Mouse (Mus musculus) forebrain, embryonic 11.5 days (tissue): ENCODE measurements around the gene Vmn2r118. TPM values are rescaled to one million over a fixed set of nuclear protein-coding genes. Genes with fewer than 3 reads are reported as not detected.

Experiments used
- ATAC-seq: fragments of 200-750 bp; cut with Nextera tagmentation; replicated peaks from 2 replicates; pipeline ENCODE4 v1.8.0; 2017; ENCODE audit warnings: moderate TSS enrichment; ENCODE audit not compliant: low FRiP score
- DNase-seq: peaks from one replicate; pipeline ENCODE4 v3.0.0-alpha.2; 2017; ENCODE audit warnings: low spot score
- H3K27ac ChIP-seq: fragments of 300-500 bp; sonication (generic); 2 replicates; pipeline ENCODE4 v1.5.1; 2014; ENCODE audit warnings: low read depth, low read length
- H3K27me3 ChIP-seq: fragments of 300-500 bp; sonication (generic); 2 replicates; pipeline ENCODE4 v1.6.1; 2014; ENCODE audit warnings: mild to moderate bottlenecking, low read length, mixed read lengths; ENCODE audit not compliant: control insufficient read depth, insufficient read depth
- H3K36me3 ChIP-seq: fragments of 300-500 bp; sonication (generic); 2 replicates; pipeline ENCODE4 v1.6.1; 2014; ENCODE audit warnings: mild to moderate bottlenecking, low read length, moderate library complexity, mixed read lengths; ENCODE audit not compliant: control insufficient read depth, insufficient read depth
- H3K4me1 ChIP-seq: fragments of 300-500 bp; sonication (generic); replicated peaks from 2 replicates; pipeline ENCODE4 v1.6.1; 2014; ENCODE audit warnings: low read length, mixed read lengths; ENCODE audit not compliant: control insufficient read depth, insufficient read depth
- H3K4me2 ChIP-seq: fragments of 300-500 bp; sonication (generic); 2 replicates; pipeline ENCODE4 v1.6.1; 2014; ENCODE audit warnings: low read depth, mild to moderate bottlenecking, low read length, moderate library complexity, mixed read lengths; ENCODE audit not compliant: severe bottlenecking
- H3K4me3 ChIP-seq: fragments of 300-500 bp; sonication (generic); 2 replicates; pipeline ENCODE4 v1.5.1; 2014; ENCODE audit warnings: low read depth, low read length
- H3K9ac ChIP-seq: fragments of 300-500 bp; sonication (generic); 2 replicates; pipeline ENCODE4 v1.6.1; 2014; ENCODE audit warnings: low read length
- H3K9me3 ChIP-seq: fragments of 300-500 bp; sonication (generic); 2 replicates; pipeline ENCODE4 v1.6.1; 2016; ENCODE audit warnings: low read length, mixed read lengths; ENCODE audit not compliant: control insufficient read depth
- WGBS: fragments of 180-500 bp; shearing (Covaris S2); extraction: QIAGEN DNeasy Blood & Tissue Kit; methylation state at CpG from one replicate; pipeline ENCODE4 v1.1.7; 2014; 5-methylcytosine and 5-hydroxymethylcytosine counted together
- polyA plus RNA-seq: library from polyadenylated mRNA; unstranded; fragments of >200 nt; fragmentation: Nextera tagmentation; extraction: Ambion mirVana; gene quantifications from 2 replicates; pipeline ENCODE4 v1.2.1, GENCODE M21; 2014

The Vmn2r118 gene
- polyA plus RNA-seq = not detected in 2 replicates

- Histone ChIP-seq H3K4me1 (no peaks in the 10 kb centered on the region), H3K36me3 (no peaks in the 10 kb centered on the region), H3K9me3 (no peaks in the 10 kb centered on the region), H3K27ac (no peak within 1 kb of the TSS), H3K27me3 (no peaks in the 10 kb centered on the region), H3K4me3 (no peak within 1 kb of the TSS), H3K4me2 (no peak within 1 kb of the TSS), H3K9ac (no peak within 1 kb of the TSS)
- ATAC-seq (no peak), DNase-seq (no peak)
- 85% methylated on average over 3 of the region's 3 CpGs for WGBS
Measured at GRCm38 (mm10) chr17:55625092-55625491, at the start of gene Vmn2r118. TSS of gene Vmn2r118 (minus strand) at chr17:55625192.

- no peak overlapping the region for H3K9ac ChIP-seq
- H3K36me3 ChIP-seq = no peaks in the 10 kb centered on the region
- WGBS = 85% methylated on average over 2 of the region's 2 CpGs
- H3K4me3 ChIP-seq = no peak overlapping the region
- H3K27me3 ChIP-seq = no peaks in the 10 kb centered on the region
- no peak for ATAC-seq
- no peak overlapping the region for H3K27ac ChIP-seq
- H3K4me1 ChIP-seq = no peaks in the 10 kb centered on the region
- no peak overlapping the region for H3K4me2 ChIP-seq
- no peaks in the 10 kb centered on the region for H3K9me3 ChIP-seq
- no peak for DNase-seq
Measured at GRCm38 (mm10) chr17:55661099-55661498, 36.1 kb upstream of the Vmn2r118 start.

- H3K9me3 ChIP-seq = no peaks in the 10 kb centered on the region
- DNase-seq (no peak), ATAC-seq (no peak)
- no peak overlapping the region for H3K4me3 ChIP-seq
- no peaks in the 10 kb centered on the region for H3K4me1 ChIP-seq
- WGBS = 79% methylated on average over 1 of the region's 1 CpGs
- no peaks in the 10 kb centered on the region for H3K27me3 ChIP-seq
- H3K4me2 ChIP-seq = no peak overlapping the region
- H3K36me3 ChIP-seq = no peaks in the 10 kb centered on the region
- no peak overlapping the region for H3K9ac ChIP-seq
- no peak overlapping the region for H3K27ac ChIP-seq
Measured at GRCm38 (mm10) chr17:55590838-55591237, 34.2 kb downstream of the Vmn2r118 start.

GRCm38 (mm10) chr17:55561774-55562173, 63.2 kb downstream of the Vmn2r118 start:
- no peak overlapping the region for H3K9ac ChIP-seq
- no peak for DNase-seq
- 64% methylated on average over 2 of the region's 2 CpGs for WGBS
- no peaks in the 10 kb centered on the region for H3K4me1 ChIP-seq
- H3K9me3 ChIP-seq = no peaks in the 10 kb centered on the region
- no peak overlapping the region for H3K4me3 ChIP-seq
- H3K27me3 ChIP-seq = no peaks in the 10 kb centered on the region
- no peak for ATAC-seq
- H3K4me2 ChIP-seq = no peak overlapping the region
- H3K36me3 ChIP-seq = no peaks in the 10 kb centered on the region
- no peak overlapping the region for H3K27ac ChIP-seq

DNA sequence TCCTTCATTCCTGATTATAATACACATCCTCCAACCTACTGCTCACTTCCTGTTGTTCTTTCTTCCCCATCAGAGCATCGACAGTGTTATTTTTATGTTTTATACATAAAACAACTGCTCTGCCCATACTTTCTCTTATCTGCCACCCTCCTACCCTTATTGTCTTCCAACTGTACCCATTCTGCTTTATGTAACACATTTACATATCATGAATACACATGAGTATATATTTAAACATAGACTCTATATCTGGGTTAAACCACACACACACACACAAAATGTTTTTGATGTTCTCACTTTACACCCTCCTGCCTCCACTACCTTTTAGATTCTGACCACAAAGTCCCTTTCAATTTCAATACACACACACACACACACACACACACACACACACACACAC, 76.5 kb downstream of the Vmn2r118 start:
- no peaks in the 10 kb centered on the region for H3K9me3 ChIP-seq
- DNase-seq (no peak), ATAC-seq (no peak)
- no peaks in the 10 kb centered on the region for H3K4me1 ChIP-seq
- H3K27me3 ChIP-seq = no peaks in the 10 kb centered on the region
- no peaks in the 10 kb centered on the region for H3K36me3 ChIP-seq
- H3K9ac ChIP-seq = no peak overlapping the region
- 63% methylated on average over 1 of the region's 1 CpGs for WGBS
- H3K4me2 ChIP-seq = no peak overlapping the region
- no peak overlapping the region for H3K27ac ChIP-seq
- H3K4me3 ChIP-seq = no peak overlapping the region

Other genes starting within 250 kb of the Vmn2r118 start
- 13.4 and 14.8 TPM in 2 replicates for gene St6gal2, start 179.8 kb downstream of the Vmn2r118 start, polyA plus RNA-seq
- gene Pot1b, start 87.4 kb upstream of the Vmn2r118 start, polyA plus RNA-seq = 13.1 and 14.1 TPM in 2 replicates
- 0.07 and 0.12 TPM in 2 replicates for gene Adgre4, start 124.8 kb upstream of the Vmn2r118 start, polyA plus RNA-seq